Mouse (Mus musculus): ENCODE measurements at regions not wholly inside any gene's neighbourhood (a gene's known extent, or its start where the extent isn't known, plus 50 kb on each side); places are given as distances from the start of the nearest gene placed in this dataset.

DNA sequence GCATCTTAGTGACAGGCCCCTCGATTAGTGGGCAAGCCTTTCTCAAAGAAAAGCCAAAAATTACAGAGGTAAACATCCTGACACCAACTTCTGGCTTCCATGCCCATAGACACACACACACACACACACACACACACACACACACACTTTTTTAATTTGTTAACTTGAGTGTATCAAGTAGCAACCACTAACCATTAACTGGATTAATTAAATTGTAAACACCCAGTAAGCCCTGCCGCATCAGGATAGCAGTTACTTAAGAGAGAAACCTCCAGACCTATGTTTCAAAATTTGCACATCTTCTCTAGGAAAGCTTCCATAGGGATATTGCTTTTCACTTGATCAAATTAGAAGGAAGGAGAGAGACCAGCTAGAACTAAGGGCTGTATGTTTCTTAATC is 2599.4 kb upstream of the Gm7489 start:
- H3K36me3 ChIP-seq (ENCODE audit: control insufficient read depth, insufficient read depth, low read length): no peaks in the 10 kb centered on the region
- TF ChIP-seq POLR2A (IDR thresholded peaks at IDR 0.05; ENCODE audit: low read depth, low read length): no peak
- TF ChIP-seq CTCF (IDR thresholded peaks at IDR 0.05; ENCODE audit: extremely low read depth, insufficient read length, insufficient replicate concordance, low read depth, low read length): no peak
- no peak overlapping the region for H3K27ac ChIP-seq (ENCODE audit: insufficient read depth, low read depth, low read length)
- no peak overlapping the region for H3K4me3 ChIP-seq (ENCODE audit: low read depth, low read length)
- WGBS: 80% methylated on average over 2 of the region's 2 CpGs
- no peaks in the 10 kb centered on the region for H3K27me3 ChIP-seq (ENCODE audit: control insufficient read depth, insufficient read depth, low read length)
- H3K4me1 ChIP-seq (ENCODE audit: control insufficient read depth, insufficient read depth, insufficient read length, low read length): no peaks in the 10 kb centered on the region

- no peak overlapping the region for H3K27ac ChIP-seq (ENCODE audit: insufficient read depth, low read depth, low read length)
- H3K36me3 ChIP-seq (ENCODE audit: control insufficient read depth, insufficient read depth, low read length): no peaks in the 10 kb centered on the region
- H3K4me3 ChIP-seq (ENCODE audit: low read depth, low read length): no peak overlapping the region
- no peak for TF ChIP-seq POLR2A (IDR thresholded peaks at IDR 0.05; ENCODE audit: low read depth, low read length)
- TF ChIP-seq CTCF (IDR thresholded peaks at IDR 0.05; ENCODE audit: extremely low read depth, insufficient read length, insufficient replicate concordance, low read depth, low read length): no peak
- no peaks in the 10 kb centered on the region for H3K4me1 ChIP-seq (ENCODE audit: control insufficient read depth, insufficient read depth, insufficient read length, low read length)
- WGBS: 41% methylated on average over 3 of the region's 3 CpGs
- no peaks in the 10 kb centered on the region for H3K27me3 ChIP-seq (ENCODE audit: control insufficient read depth, insufficient read depth, low read length)
These were observed 2598.4 kb upstream of the Gm7489 start for GRCm38 (mm10) chr15:51286352-51286751.

DNA sequence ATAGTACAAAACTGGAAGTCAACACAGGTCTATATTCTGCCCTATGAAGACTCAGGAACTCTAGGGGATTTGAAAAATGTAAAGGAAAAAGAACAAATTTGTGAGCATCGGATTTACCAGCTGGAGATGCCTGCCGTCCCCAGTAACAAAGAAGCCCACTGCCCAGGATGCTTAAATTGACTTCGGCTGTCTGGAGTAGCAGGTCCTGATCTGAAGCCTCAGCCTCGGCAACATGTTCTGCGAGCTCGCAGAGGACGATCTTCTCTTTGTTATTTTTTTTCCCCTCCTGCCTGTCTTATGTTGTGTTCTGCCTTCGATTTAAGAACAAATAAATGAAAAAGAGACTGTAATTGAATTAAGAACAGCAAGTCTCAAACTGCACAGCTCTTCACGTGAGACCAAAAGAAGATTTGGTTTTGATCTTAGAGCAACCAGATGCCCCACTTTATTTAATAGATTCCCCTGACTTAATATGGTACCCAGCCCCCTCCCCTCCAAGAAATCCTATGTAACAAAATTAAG is 2595.7 kb upstream of the Gm7489 start:
- no peak overlapping the region for H3K27ac ChIP-seq (ENCODE audit: insufficient read depth, low read depth, low read length)
- H3K4me3 ChIP-seq (ENCODE audit: low read depth, low read length): no peak overlapping the region
- no peaks in the 10 kb centered on the region for H3K36me3 ChIP-seq (ENCODE audit: control insufficient read depth, insufficient read depth, low read length)
- no peaks in the 10 kb centered on the region for H3K27me3 ChIP-seq (ENCODE audit: control insufficient read depth, insufficient read depth, low read length)
- 85% methylated on average over 9 of the region's 9 CpGs for WGBS
- H3K4me1 ChIP-seq (ENCODE audit: control insufficient read depth, insufficient read depth, insufficient read length, low read length): no peaks in the 10 kb centered on the region
- TF ChIP-seq CTCF (IDR thresholded peaks at IDR 0.05; ENCODE audit: extremely low read depth, insufficient read length, insufficient replicate concordance, low read depth, low read length) (no peak), POLR2A (IDR thresholded peaks at IDR 0.05; ENCODE audit: low read depth, low read length) (no peak)

DNA sequence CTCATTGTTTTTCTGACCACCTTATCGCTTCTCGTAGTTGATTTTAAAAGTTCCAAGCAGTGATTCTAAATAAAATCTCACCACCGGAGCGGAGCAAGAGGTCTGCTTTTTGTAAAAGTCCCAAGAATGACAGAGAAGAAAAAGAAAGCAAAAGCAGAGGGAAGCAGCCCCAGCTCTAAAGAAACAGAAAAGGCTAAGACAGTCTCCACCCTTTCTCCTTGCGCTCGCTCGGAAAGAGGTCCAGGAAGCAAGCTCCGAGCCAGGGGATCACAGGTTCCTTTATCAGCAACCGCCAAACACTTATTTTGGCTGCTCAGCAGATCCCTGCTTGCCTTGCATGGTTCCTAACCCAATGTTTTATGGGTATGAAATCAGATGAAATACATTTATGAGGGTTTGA is 2594.8 kb upstream of the Gm7489 start:
- no peak for TF ChIP-seq POLR2A (IDR thresholded peaks at IDR 0.05; ENCODE audit: low read depth, low read length)
- no peak for TF ChIP-seq CTCF (IDR thresholded peaks at IDR 0.05; ENCODE audit: extremely low read depth, insufficient read length, insufficient replicate concordance, low read depth, low read length)
- 59% methylated on average over 9 of the region's 9 CpGs for WGBS
- H3K4me1 ChIP-seq (ENCODE audit: control insufficient read depth, insufficient read depth, insufficient read length, low read length): no peaks in the 10 kb centered on the region
- H3K36me3 ChIP-seq (ENCODE audit: control insufficient read depth, insufficient read depth, low read length): no peaks in the 10 kb centered on the region
- no peak overlapping the region for H3K27ac ChIP-seq (ENCODE audit: insufficient read depth, low read depth, low read length)
- no peak overlapping the region for H3K4me3 ChIP-seq (ENCODE audit: low read depth, low read length)
- H3K27me3 ChIP-seq (ENCODE audit: control insufficient read depth, insufficient read depth, low read length): no peaks in the 10 kb centered on the region

DNA sequence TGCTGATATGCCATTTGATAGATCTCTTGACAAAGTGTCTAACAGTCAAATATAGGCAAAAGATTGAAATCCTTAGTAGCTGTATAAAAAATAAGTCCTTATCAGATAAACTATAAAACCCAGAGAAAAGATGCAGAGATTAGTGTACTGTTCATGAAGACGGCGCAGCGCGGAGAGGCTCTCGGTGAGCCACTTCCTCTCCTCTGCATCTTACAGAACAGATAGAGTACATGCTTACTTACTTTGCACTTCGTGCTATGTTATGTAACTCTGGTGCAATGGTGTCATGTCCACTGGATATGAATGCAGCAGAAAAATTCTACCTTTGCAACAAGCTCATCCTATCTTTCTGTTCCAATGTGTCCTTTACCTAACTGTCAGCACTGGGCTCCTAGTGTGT is 2593.5 kb upstream of the Gm7489 start:
- Histone ChIP-seq H3K27ac (ENCODE audit: insufficient read depth, low read depth, low read length) (no peak overlapping the region), H3K4me3 (ENCODE audit: low read depth, low read length) (no peak overlapping the region), H3K27me3 (ENCODE audit: control insufficient read depth, insufficient read depth, low read length) (no peaks in the 10 kb centered on the region), H3K36me3 (ENCODE audit: control insufficient read depth, insufficient read depth, low read length) (no peaks in the 10 kb centered on the region), H3K4me1 (ENCODE audit: control insufficient read depth, insufficient read depth, insufficient read length, low read length) (no peaks in the 10 kb centered on the region)
- TF ChIP-seq POLR2A (IDR thresholded peaks at IDR 0.05; ENCODE audit: low read depth, low read length): no peak
- TF ChIP-seq CTCF (IDR thresholded peaks at IDR 0.05; ENCODE audit: extremely low read depth, insufficient read length, insufficient replicate concordance, low read depth, low read length): no peak
- WGBS: 88% methylated on average over 6 of the region's 6 CpGs

DNA sequence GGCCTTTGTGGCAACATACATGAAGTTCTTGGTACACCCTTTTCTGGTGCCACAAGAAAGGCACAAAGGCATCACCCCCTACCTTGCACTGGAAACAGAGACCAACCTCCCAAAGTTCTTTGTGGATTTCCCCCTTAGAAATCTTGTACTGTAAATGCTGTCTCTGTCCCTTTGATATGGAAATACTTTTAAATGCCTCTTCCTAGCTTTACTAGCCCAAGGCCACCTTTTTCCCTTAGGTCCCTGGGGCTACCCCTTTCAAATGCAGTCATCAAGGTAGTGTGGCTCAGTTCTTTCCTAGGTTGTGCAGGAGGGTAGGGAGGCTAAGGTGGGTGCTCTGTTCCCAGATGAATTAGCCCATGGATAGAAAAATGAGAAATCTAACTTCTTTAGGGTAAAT is 2587.9 kb upstream of the Gm7489 start:
- Histone ChIP-seq H3K27ac (ENCODE audit: insufficient read depth, low read depth, low read length) (no peak overlapping the region), H3K36me3 (ENCODE audit: control insufficient read depth, insufficient read depth, low read length) (no peaks in the 10 kb centered on the region), H3K4me3 (ENCODE audit: low read depth, low read length) (no peak overlapping the region), H3K4me1 (ENCODE audit: control insufficient read depth, insufficient read depth, insufficient read length, low read length) (no peaks in the 10 kb centered on the region), H3K27me3 (ENCODE audit: control insufficient read depth, insufficient read depth, low read length) (no peaks in the 10 kb centered on the region)
- TF ChIP-seq POLR2A (IDR thresholded peaks at IDR 0.05; ENCODE audit: low read depth, low read length) (no peak), CTCF (IDR thresholded peaks at IDR 0.05; ENCODE audit: extremely low read depth, insufficient read length, insufficient replicate concordance, low read depth, low read length) (no peak)

- Histone ChIP-seq H3K4me3 (ENCODE audit: low read depth, low read length) (no peak overlapping the region), H3K27ac (ENCODE audit: insufficient read depth, low read depth, low read length) (no peak overlapping the region), H3K36me3 (ENCODE audit: control insufficient read depth, insufficient read depth, low read length) (no peaks in the 10 kb centered on the region), H3K27me3 (ENCODE audit: control insufficient read depth, insufficient read depth, low read length) (no peaks in the 10 kb centered on the region), H3K4me1 (ENCODE audit: control insufficient read depth, insufficient read depth, insufficient read length, low read length) (no peaks in the 10 kb centered on the region)
- TF ChIP-seq CTCF (IDR thresholded peaks at IDR 0.05; ENCODE audit: extremely low read depth, insufficient read length, insufficient replicate concordance, low read depth, low read length) (no peak), POLR2A (IDR thresholded peaks at IDR 0.05; ENCODE audit: low read depth, low read length) (no peak)
- 77% methylated on average over 1 of the region's 1 CpGs for WGBS
These were observed 2566.6 kb upstream of the Gm7489 start for GRCm38 (mm10) chr15:51318072-51318471.

- TF ChIP-seq CTCF (IDR thresholded peaks at IDR 0.05; ENCODE audit: extremely low read depth, insufficient read length, insufficient replicate concordance, low read depth, low read length) (no peak), POLR2A (IDR thresholded peaks at IDR 0.05; ENCODE audit: low read depth, low read length) (no peak)
- H3K27ac ChIP-seq (ENCODE audit: insufficient read depth, low read depth, low read length): no peak overlapping the region
- 89% methylated on average over 2 of the region's 2 CpGs for WGBS
- H3K36me3 ChIP-seq (ENCODE audit: control insufficient read depth, insufficient read depth, low read length): no peaks in the 10 kb centered on the region
- no peak overlapping the region for H3K4me3 ChIP-seq (ENCODE audit: low read depth, low read length)
- no peaks in the 10 kb centered on the region for H3K27me3 ChIP-seq (ENCODE audit: control insufficient read depth, insufficient read depth, low read length)
- H3K4me1 ChIP-seq (ENCODE audit: control insufficient read depth, insufficient read depth, insufficient read length, low read length): no peaks in the 10 kb centered on the region
These were observed 2565.9 kb upstream of the Gm7489 start for GRCm38 (mm10) chr15:51318760-51319159.

Data from small intestine, adult 2 months (tissue).